Mouse (Mus musculus) embryonic facial prominence, embryonic 15.5 days (tissue): Measurements from ENCODE around the gene Ttc28. TPM values are rescaled to one million over a fixed set of nuclear protein-coding genes. Genes with fewer than 3 reads are reported as not detected.

Experiments used
- ATAC-seq: fragments of 200-750 bp; cut with Nextera tagmentation; 2 replicates; pipeline ENCODE4 v1.8.0; 2017; ENCODE audit warnings: low read depth, moderate TSS enrichment; ENCODE audit not compliant: insufficient number of reproducible peaks, low FRiP score, low TSS enrichment
- H3K27ac ChIP-seq: fragments of 300-500 bp; sonication (generic); replicated peaks from 2 replicates; pipeline ENCODE4 v1.5.1; 2015; ENCODE audit warnings: mild to moderate bottlenecking, inconsistent platforms
- H3K27me3 ChIP-seq: fragments of 300-500 bp; sonication (generic); 2 replicates; pipeline ENCODE4 v1.6.1; 2015; ENCODE audit warnings: inconsistent platforms
- H3K36me3 ChIP-seq: fragments of 300-500 bp; sonication (generic); 2 replicates; pipeline ENCODE4 v1.6.1; 2015; ENCODE audit warnings: mild to moderate bottlenecking, inconsistent platforms
- H3K4me1 ChIP-seq: fragments of 300-500 bp; sonication (generic); 2 replicates; pipeline ENCODE4 v1.6.1; 2015; ENCODE audit warnings: inconsistent platforms
- H3K4me2 ChIP-seq: fragments of 300-500 bp; sonication (generic); replicated peaks from 2 replicates; pipeline ENCODE4 v1.6.1; 2015; ENCODE audit warnings: mild to moderate bottlenecking, inconsistent platforms
- H3K4me3 ChIP-seq: fragments of 300-500 bp; sonication (generic); replicated peaks from 2 replicates; pipeline ENCODE4 v1.5.1; 2015; ENCODE audit warnings: mild to moderate bottlenecking, inconsistent platforms
- H3K9ac ChIP-seq: fragments of 300-500 bp; sonication (generic); 2 replicates; pipeline ENCODE4 v1.6.1; 2015; ENCODE audit warnings: inconsistent platforms
- H3K9me3 ChIP-seq: fragments of 300-500 bp; sonication (generic); replicated peaks from 2 replicates; pipeline ENCODE4 v1.6.1; 2016; ENCODE audit warnings: inconsistent platforms
- WGBS: fragments of 180-500 bp; shearing (Covaris S2); methylation state at CpG from one replicate; pipeline ENCODE4 v1.1.7; 2015; 5-methylcytosine and 5-hydroxymethylcytosine counted together
- polyA plus RNA-seq: library from polyadenylated mRNA; unstranded; fragments of >200 nt; fragmentation: Nextera tagmentation; extraction: Ambion mirVana; gene quantifications from 2 replicates; pipeline ENCODE4 v1.2.1, GENCODE M21; 2015

Gene Ttc28
- polyA plus RNA-seq, 1 experiment from 2014 or later = 12.7 TPM

- Histone ChIP-seq H3K36me3 (no peaks in the 10 kb centered on the region), H3K27me3 (no peaks in the 10 kb centered on the region), H3K4me1 (peaks cover 33% of the 10 kb centered on the region), H3K9ac (no peak overlapping the region), H3K9me3 (no peaks in the 10 kb centered on the region), H3K27ac (no peak overlapping the region), H3K4me3 (no peak overlapping the region), H3K4me2 (no peak overlapping the region)
- ATAC-seq = no peak
- WGBS = 59% methylated on average over 8 of the region's 8 CpGs
Measured at GRCm38 (mm10) chr5:111213935-111214450, 334.4 kb downstream of the Ttc28 start.

GRCm38 (mm10) chr5:111214890-111215289, 335.3 kb downstream of the Ttc28 start:
- 49% methylated on average over 13 of the region's 13 CpGs for WGBS
- peaks cover 42% of the 10 kb centered on the region for H3K4me1 ChIP-seq
- H3K9ac ChIP-seq = no peak overlapping the region

GRCm38 (mm10) chr5:111215722-111216121, 336.1 kb downstream of the Ttc28 start:
- 41% methylated on average over 11 of the region's 11 CpGs for WGBS
- no peak for ATAC-seq
- Histone ChIP-seq H3K27ac (no peak overlapping the region), H3K27me3 (no peaks in the 10 kb centered on the region), H3K9me3 (no peaks in the 10 kb centered on the region), H3K36me3 (no peaks in the 10 kb centered on the region), H3K4me3 (no peak overlapping the region), H3K9ac (no peak overlapping the region), H3K4me1 (peaks cover 50% of the 10 kb centered on the region), H3K4me2 (no peak overlapping the region)

More at GRCm38 (mm10) chr5:111214890-111215289, 335.3 kb downstream of the Ttc28 start:
- no peak for ATAC-seq
- Histone ChIP-seq H3K36me3 (no peaks in the 10 kb centered on the region), H3K9me3 (no peaks in the 10 kb centered on the region), H3K27ac (no peak overlapping the region), H3K27me3 (no peaks in the 10 kb centered on the region), H3K4me3 (no peak overlapping the region), H3K4me2 (no peak overlapping the region)

GRCm38 (mm10) chr5:111216166-111216565, 336.6 kb downstream of the Ttc28 start:
- Histone ChIP-seq H3K36me3 (no peaks in the 10 kb centered on the region), H3K27me3 (no peaks in the 10 kb centered on the region), H3K9me3 (no peaks in the 10 kb centered on the region), H3K4me3 (no peak overlapping the region), H3K9ac (no peak overlapping the region), H3K27ac (no peak overlapping the region), H3K4me1 (peaks cover 55% of the 10 kb centered on the region), H3K4me2 (no peak overlapping the region)
- ATAC-seq = no peak
- 54% methylated on average over 9 of the region's 9 CpGs for WGBS

GRCm38 (mm10) chr5:111217447-111218110, 338.0 kb downstream of the Ttc28 start:
- Histone ChIP-seq H3K4me2 (no peak overlapping the region), H3K27ac (no peak overlapping the region), H3K4me1 (peaks cover 57% of the 10 kb centered on the region), H3K36me3 (no peaks in the 10 kb centered on the region), H3K4me3 (no peak overlapping the region), H3K9ac (no peak overlapping the region), H3K9me3 (no peaks in the 10 kb centered on the region), H3K27me3 (no peaks in the 10 kb centered on the region)
- 73% methylated on average over 18 of the region's 18 CpGs for WGBS
- 0 out of 2 replicates have a peak, but pooled peaks have one; percentile 9 for ATAC-seq

GRCm38 (mm10) chr5:111218111-111218891, 338.7 kb downstream of the Ttc28 start:
- 62% methylated on average over 6 of the region's 6 CpGs for WGBS
- Histone ChIP-seq H3K4me1 (peaks cover 57% of the 10 kb centered on the region), H3K36me3 (peaks cover 4% of the 10 kb centered on the region), H3K9ac (no peak overlapping the region), H3K9me3 (no peaks in the 10 kb centered on the region), H3K27me3 (no peaks in the 10 kb centered on the region), H3K4me2 (no peak overlapping the region), H3K27ac (no peak overlapping the region), H3K4me3 (no peak overlapping the region)
- ATAC-seq = no peak

GRCm38 (mm10) chr5:111218998-111219397, 339.4 kb downstream of the Ttc28 start:
- Histone ChIP-seq H3K9ac (no peak overlapping the region), H3K4me1 (peaks cover 57% of the 10 kb centered on the region), H3K4me3 (no peak overlapping the region), H3K27me3 (no peaks in the 10 kb centered on the region), H3K27ac (0 out of 2 replicates have a peak overlapping the region, but pooled peaks have one; percentile 17), H3K36me3 (peaks cover 11% of the 10 kb centered on the region), H3K4me2 (no peak overlapping the region), H3K9me3 (no peaks in the 10 kb centered on the region)
- WGBS = 60% methylated on average over 5 of the region's 5 CpGs
- ATAC-seq = no peak

GRCm38 (mm10) chr5:111220679-111221380, 341.2 kb downstream of the Ttc28 start:
- H3K4me1 ChIP-seq = peaks cover 49% of the 10 kb centered on the region
- no peak overlapping the region for H3K4me3 ChIP-seq
- peak overlapping the region; percentile 45 for H3K27ac ChIP-seq
- 36% methylated on average over 16 of the region's 16 CpGs for WGBS
- no peaks in the 10 kb centered on the region for H3K9me3 ChIP-seq
- ATAC-seq = peak; percentile 47; the same call in 1 of the 2 replicates
- no peak overlapping the region for H3K9ac ChIP-seq
- H3K27me3 ChIP-seq = no peaks in the 10 kb centered on the region
- H3K4me2 ChIP-seq = no peak overlapping the region
- H3K36me3 ChIP-seq = peaks cover 22% of the 10 kb centered on the region

- WGBS = 43% methylated on average over 11 of the region's 11 CpGs
- Histone ChIP-seq H3K9me3 (no peaks in the 10 kb centered on the region), H3K4me2 (no peak overlapping the region), H3K4me3 (no peak overlapping the region), H3K27me3 (no peaks in the 10 kb centered on the region), H3K36me3 (peaks cover 22% of the 10 kb centered on the region), H3K27ac (no peak overlapping the region), H3K4me1 (peaks cover 50% of the 10 kb centered on the region), H3K9ac (no peak overlapping the region)
- ATAC-seq = no peak
Measured at GRCm38 (mm10) chr5:111222820-111223219, 343.2 kb downstream of the Ttc28 start.

- WGBS = 63% methylated on average over 11 of the region's 11 CpGs
- Histone ChIP-seq H3K9ac (no peak overlapping the region), H3K36me3 (peaks cover 31% of the 10 kb centered on the region), H3K4me3 (no peak overlapping the region), H3K27me3 (no peaks in the 10 kb centered on the region), H3K4me1 (peaks cover 47% of the 10 kb centered on the region), H3K27ac (no peak overlapping the region), H3K9me3 (no peaks in the 10 kb centered on the region), H3K4me2 (no peak overlapping the region)
- ATAC-seq = no peak
Measured at GRCm38 (mm10) chr5:111225306-111225705, 345.7 kb downstream of the Ttc28 start.

- Histone ChIP-seq H3K36me3 (peaks cover 37% of the 10 kb centered on the region), H3K4me1 (peaks cover 37% of the 10 kb centered on the region), H3K4me2 (no peak overlapping the region), H3K4me3 (no peak overlapping the region), H3K27ac (no peak overlapping the region; the same call in 1 of the 2 replicates), H3K9ac (no peak overlapping the region), H3K27me3 (no peaks in the 10 kb centered on the region), H3K9me3 (no peaks in the 10 kb centered on the region)
- WGBS = 71% methylated on average over 10 of the region's 10 CpGs
- ATAC-seq = no peak
Measured at GRCm38 (mm10) chr5:111226486-111226885, 346.9 kb downstream of the Ttc28 start.
